Mouse (Mus musculus) myocyte (in vitro differentiated cells): Measurements from ENCODE around the gene Efna4.

Experiments used
- REST ChIP-seq: IDR thresholded peaks from one replicate; pipeline ENCODE4 v1.6.1; 2011; ENCODE audit warnings: mild to moderate bottlenecking, control low read depth, moderate library complexity; ENCODE audit not compliant: insufficient read depth, insufficient read length
- USF1 ChIP-seq: IDR thresholded peaks from one replicate; pipeline ENCODE4 v1.6.1; 2011; ENCODE audit warnings: low read depth, mild to moderate bottlenecking, control low read depth, moderate library complexity

DNA sequence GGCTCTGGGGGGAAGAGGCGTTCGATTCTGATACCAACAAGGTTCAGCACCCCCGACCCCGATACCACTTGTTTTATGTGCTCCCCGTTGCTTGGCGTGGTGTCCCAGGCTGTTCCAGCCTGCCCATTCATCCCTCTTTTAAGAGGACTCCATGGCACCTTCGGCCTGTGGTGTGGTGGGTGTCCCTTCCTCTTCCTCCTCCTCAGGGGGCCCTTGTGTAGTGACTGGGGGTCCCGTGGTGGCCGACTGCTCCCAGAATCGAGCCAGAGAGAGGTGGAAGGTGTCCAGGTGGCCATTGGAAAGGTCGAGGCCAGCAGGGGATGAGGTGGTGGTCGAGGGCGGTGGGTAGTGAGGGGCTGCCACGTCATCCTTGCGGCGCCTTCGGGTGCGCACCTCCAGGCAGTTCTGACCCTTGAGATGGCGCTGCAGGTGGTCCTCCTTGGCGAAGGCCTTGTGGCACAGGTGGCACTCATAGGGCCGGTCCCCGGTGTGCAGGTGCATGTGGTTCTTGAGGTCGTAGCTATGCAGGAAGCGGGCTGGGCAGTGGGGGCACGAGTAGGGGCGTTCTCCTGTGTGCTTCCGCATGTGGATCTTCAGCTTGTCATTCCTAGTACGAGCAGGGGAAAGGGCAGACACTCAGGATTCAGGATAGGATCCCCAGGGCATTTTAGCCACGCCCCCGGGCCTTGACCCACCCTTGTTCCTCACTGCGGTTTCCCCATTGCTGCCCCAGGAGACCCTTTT is 41.7 kb upstream of the Efna4 start:
- TF ChIP-seq USF1 (no peak), REST (no peak)
